Mouse (Mus musculus) T-helper 2 cell (primary cell): ENCODE data around the gene Sigmar1.
"Not testable (repeated sequence)": the region's sequence is repeated elsewhere in the genome, so short reads cannot be mapped to it uniquely, and the experiment has no call there.

Experiments
- in situ Hi-C: fragments of 300-600 bp; cut with MboI, MseI; formaldehyde crosslinking; loops from one replicate; pipeline ENCODE4 v1.15.1; 2025; ENCODE audit warnings: high pct_unique_total_duplicates

Gene Sigmar1

DNA sequence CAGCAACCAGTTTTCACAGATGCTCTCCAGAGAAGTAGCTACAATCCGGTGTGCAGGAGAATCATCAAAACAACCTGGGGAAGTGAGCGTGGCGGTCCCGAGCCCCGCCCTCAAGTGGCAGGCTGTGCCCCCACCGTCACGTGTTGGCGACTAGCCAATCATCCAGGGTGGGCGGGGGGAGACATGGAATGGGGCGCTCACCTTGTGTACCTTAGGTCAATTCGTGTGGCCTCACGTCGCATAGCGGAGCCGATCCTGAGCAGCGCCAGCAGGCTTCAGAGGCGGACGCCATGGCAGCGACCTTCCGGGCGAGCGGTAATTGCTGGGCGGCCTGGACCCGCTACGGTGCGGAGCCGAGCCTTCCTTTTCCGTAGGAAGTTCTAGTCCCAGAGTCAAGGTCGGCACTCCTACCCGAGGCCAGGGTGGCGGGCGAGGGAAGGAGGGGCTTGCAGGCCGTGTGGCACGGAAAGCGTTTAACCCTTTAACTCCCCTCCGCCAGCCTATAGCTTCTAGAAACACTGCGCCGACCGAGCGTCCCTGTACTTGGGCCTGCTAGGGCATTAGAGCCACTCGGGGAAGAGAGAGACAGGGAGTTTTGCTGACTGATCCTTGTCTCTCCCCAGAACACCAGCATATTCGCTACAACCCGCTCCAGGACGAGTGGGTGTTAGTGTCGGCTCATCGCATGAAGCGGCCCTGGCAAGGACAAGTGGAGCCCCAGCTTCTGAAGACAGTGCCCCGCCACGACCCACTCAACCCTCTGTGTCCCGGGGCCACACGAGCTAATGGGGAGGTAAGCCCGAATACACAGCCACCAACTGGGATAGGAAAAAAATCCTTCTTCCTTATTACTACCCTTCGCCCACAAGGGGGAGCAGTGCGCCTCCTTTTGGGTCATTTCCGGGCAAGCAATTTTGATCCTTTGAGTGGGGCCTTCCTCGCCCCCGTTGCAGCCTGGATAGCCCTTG lies at the start of gene Sigmar1:
Gene Sigmar1, minus strand, starts transcription at position 820 of the 968 bp plus-strand sequence.
- in situ Hi-C loops = loop anchor here (25.0 kb wide), 1 partner anchor 507 kb away; the partner anchor contains the start of gene Ccl21b

GRCm38 (mm10) chr4:41783197-41783596 lies 27.2 kb upstream of the Sigmar1 start:
- in situ Hi-C loops = not testable (repeated sequence)

- in situ Hi-C loops = not testable (repeated sequence)
Observed at GRCm38 (mm10) chr4:41782711-41783110, 26.8 kb upstream of the Sigmar1 start.

GRCm38 (mm10) chr4:41781748-41782485 lies 26.0 kb upstream of the Sigmar1 start:
- in situ Hi-C loops = not testable (repeated sequence)

DNA sequence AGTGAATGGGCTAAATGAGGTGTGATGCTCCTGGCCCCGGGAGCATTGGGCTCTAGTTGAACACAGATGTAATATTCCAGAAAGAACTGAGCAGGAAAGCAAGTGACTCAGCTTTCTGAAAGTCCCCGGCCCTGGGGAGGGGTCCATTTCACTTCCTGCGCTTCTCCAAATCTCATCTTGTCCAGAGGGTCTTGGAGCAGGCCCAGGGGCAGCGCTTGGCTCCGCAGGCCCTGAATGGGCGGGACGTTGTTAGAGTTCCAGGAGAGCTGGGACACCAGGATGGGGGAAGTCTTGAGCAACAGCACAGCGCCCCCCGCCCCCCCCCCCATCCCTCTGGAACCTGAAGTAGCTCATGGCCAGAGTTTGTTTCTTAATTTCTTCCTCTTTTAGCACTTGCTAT lies 25.3 kb upstream of the Sigmar1 start:
- in situ Hi-C loops = not testable (repeated sequence)

DNA sequence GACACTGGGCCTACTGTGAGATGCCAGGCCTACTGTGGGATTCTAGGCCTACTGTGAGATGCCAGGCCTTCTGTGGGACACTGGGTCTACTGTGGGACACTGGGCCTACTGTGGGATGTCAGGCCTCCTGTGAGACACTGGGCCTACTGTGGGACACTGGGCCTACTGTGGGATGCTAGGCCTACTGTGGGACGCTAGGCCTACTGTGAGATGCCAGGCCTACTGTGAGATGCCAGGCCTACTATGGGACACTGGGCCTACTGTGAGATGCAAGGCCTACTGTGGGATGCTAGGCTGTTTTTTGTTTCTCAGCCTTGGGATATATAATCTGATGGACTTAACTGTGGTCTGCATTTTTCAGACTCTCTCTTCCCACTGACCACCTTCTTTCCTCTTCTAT lies 19.9 kb upstream of the Sigmar1 start:
- in situ Hi-C loops = not testable (repeated sequence)

- in situ Hi-C loops = loop anchor here (25.0 kb wide), 1 partner anchor 488 kb away; the partner anchor contains the start of gene Ccl21b
Observed at GRCm38 (mm10) chr4:41774506-41774905, 18.5 kb upstream of the Sigmar1 start.

- in situ Hi-C loops = loop anchor here (25.0 kb wide), 1 partner anchor 488 kb away; the partner anchor contains the start of gene Ccl21b
Observed at GRCm38 (mm10) chr4:41774002-41774401, 18.0 kb upstream of the Sigmar1 start, which contains the start of gene Ccl27a. Gene Ccl27a (minus strand): TSS chr4:41774247.

GRCm38 (mm10) chr4:41773502-41773901 lies 17.5 kb upstream of the Sigmar1 start:
- in situ Hi-C loops = loop anchor here (25.0 kb wide), 1 partner anchor 489 kb away; the partner anchor contains the start of gene Ccl21b

DNA sequence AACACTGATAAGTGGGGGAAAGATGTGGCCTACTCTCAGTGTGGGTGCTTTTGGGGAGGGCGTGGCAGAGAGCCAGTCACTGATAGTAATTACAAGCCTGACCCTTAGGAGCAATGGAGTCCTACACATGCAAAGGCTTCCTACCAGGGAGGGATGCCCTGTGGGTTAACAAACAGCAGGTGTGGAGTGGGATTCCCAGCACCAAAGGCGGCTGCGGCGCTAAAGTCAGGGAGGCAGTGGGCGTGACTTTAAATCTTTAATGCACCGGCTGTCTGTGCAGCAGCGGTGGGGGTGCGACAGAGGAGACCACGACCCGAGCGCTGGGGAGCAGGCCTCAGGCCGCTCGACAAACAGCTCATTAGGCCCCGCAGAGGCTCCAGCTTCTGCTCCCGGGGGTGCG lies 17.0 kb upstream of the Sigmar1 start:
- in situ Hi-C loops = loop anchor here (25.0 kb wide), 1 partner anchor 489 kb away; the partner anchor contains the start of gene Ccl21b

DNA sequence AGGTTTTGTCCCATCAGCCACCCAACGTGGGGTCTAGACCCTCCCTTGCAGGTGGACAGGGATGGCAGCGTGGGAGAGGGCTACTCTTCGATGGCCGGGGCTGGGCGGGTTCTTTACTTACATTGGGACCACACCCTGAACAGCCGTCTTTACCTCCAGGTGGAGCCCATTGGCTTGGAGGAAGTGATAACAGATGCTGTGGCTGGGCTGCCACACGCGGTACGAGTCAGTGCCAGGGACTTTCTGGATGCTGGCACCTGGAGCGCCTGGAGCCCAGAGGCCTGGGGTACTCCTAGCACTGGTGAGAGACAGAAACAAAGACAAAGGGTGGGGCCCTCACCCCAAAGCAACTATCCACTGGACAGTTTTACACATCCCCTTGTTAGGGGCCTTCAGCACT lies 11.3 kb upstream of the Sigmar1 start:
- in situ Hi-C loops = loop anchor here (10.0 to 25.0 kb wide), 2 partner anchors 398 to 495 kb away; partner anchors contain the start of genes Ccl21b and Gm13305

GRCm38 (mm10) chr4:41763176-41763575 lies 7.2 kb upstream of the Sigmar1 start:
- in situ Hi-C loops = loop anchor here (10.0 to 25.0 kb wide), 2 partner anchors 402 to 499 kb away; partner anchors contain the start of genes Ccl21b and Gm13305

GRCm38 (mm10) chr4:41762688-41763114 lies 6.7 kb upstream of the Sigmar1 start:
- in situ Hi-C loops = loop anchor here (10.0 to 25.0 kb wide), 2 partner anchors 402 to 500 kb away; partner anchors contain the start of genes Ccl21b and Gm13305

- in situ Hi-C loops = loop anchor here (10.0 to 25.0 kb wide), 2 partner anchors 403 to 500 kb away; partner anchors contain the start of genes Ccl21b and Gm13305
Observed at GRCm38 (mm10) chr4:41762099-41762687, 6.2 kb upstream of the Sigmar1 start.

DNA sequence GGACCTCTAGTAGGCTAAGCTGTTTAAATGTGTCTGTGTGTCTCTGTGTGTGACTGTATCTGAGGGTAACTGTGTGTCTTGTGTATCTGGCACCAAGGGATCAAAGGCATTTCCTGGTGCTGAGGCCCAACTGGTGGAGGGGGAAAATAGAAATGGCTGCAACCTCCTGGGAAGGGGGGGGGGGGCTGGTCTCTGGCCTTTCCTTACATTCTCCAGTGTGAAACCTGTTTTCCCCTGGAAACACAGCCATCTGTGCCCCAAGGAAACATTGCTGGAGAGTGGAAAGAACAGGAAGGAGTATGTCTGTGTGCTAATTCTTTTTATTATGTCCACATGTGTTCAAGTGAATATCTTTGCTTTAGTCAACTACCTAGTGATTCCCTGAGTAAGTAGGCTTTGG lies 5.7 kb upstream of the Sigmar1 start:
- in situ Hi-C loops = loop anchor here (10.0 to 25.0 kb wide), 2 partner anchors 403 to 501 kb away; partner anchors contain the start of genes Ccl21b and Gm13305

GRCm38 (mm10) chr4:41760911-41761310 lies 5.0 kb upstream of the Sigmar1 start:
- in situ Hi-C loops = loop anchor here (10.0 to 25.0 kb wide), 2 partner anchors 404 to 501 kb away; partner anchors contain the start of genes Ccl21b and Gm13305

GRCm38 (mm10) chr4:41760288-41760721 lies 4.3 kb upstream of the Sigmar1 start:
- in situ Hi-C loops = loop anchor here (10.0 to 25.0 kb wide), 2 partner anchors 404 to 502 kb away; partner anchors contain the start of genes Ccl21b and Gm13305

- in situ Hi-C loops = loop anchor here (10.0 to 25.0 kb wide), 2 partner anchors 405 to 503 kb away; partner anchors contain the start of genes Ccl21b and Gm13305
Observed at GRCm38 (mm10) chr4:41759656-41760287, 3.8 kb upstream of the Sigmar1 start.

GRCm38 (mm10) chr4:41759206-41759605 lies 3.2 kb upstream of the Sigmar1 start:
- in situ Hi-C loops = loop anchor here (25.0 kb wide), 1 partner anchor 503 kb away; the partner anchor contains the start of gene Ccl21b

DNA sequence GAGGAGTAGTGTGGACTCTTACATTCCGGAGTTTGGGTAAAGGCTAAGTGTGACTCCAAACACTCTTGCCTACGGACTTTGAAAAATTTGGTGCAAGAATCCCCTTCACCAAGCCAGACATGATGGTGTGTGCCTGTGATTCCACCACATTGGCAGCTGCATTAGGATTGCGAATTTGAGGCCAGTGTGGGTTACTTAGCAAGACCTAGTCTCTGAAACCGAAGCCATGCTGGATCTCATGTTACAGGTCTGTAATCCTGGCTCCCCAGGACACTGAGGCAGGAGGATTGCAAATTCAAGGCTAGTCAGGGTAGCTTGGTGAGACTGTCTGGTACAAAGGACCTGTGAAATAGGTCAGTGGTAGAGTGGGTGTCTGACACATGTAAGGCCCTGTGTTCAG lies 2.7 kb upstream of the Sigmar1 start:
- in situ Hi-C loops = loop anchor here (25.0 kb wide), 1 partner anchor 504 kb away; the partner anchor contains the start of gene Ccl21b
